Mouse (Mus musculus): ENCODE results near the gene Nab1. TPM values are rescaled to one million over a fixed set of nuclear protein-coding genes. Genes with fewer than 3 reads are reported as not detected.

Gene Nab1
- total RNA-seq, 1 experiment from 2014 or later, result 35.6 TPM

GRCm38 (mm10) chr1:52422137-52422536, 78.3 kb downstream of the Nab1 start:
- no peak for ATAC-seq (ENCODE audit: extremely low read depth, insufficient number of reproducible peaks, low FRiP score, poor library complexity, severe bottlenecking)

- ATAC-seq (ENCODE audit: extremely low read depth, insufficient number of reproducible peaks, low FRiP score, poor library complexity, severe bottlenecking), result no peak
Measured at GRCm38 (mm10) chr1:52421623-52422022, 78.9 kb downstream of the Nab1 start.

GRCm38 (mm10) chr1:52419088-52419819, 81.2 kb downstream of the Nab1 start:
- no peak for ATAC-seq (ENCODE audit: extremely low read depth, insufficient number of reproducible peaks, low FRiP score, poor library complexity, severe bottlenecking)

Other genes with a start within 250 kb of the Nab1 start
- gene Nemp2, start 130.0 kb upstream of the Nab1 start, total RNA-seq (2017), result 47.9 and 56.1 TPM in 2 replicates
- 70.3 and 73.9 TPM in 2 replicates for gene Mfsd6, start 226.8 kb upstream of the Nab1 start, total RNA-seq (2017)

Measured in neutrophil, adult 5-6 weeks (primary cell).